ENCODE assay signal across 8 mouse cellular contexts in genomic region chr17:56276643-56277566, GRCm38 (mm10). TPM values are rescaled to one million over a fixed set of nuclear protein-coding genes. Genes with fewer than 3 reads are reported as not detected.
DNase-seq lines count a peak whose midpoint lies in the region; ATAC-seq lines count a peak whose summit lies in the region.

Gene Ticam1 (minus strand): TSS chr17:56276786.

- DNase-seq in adrenal gland, adult 2 months = peak; percentile 96
- peak; percentile 94 for DNase-seq in embryo, embryonic 11 days
- peak; percentile 95 for DNase-seq in gastrocnemius, postnatal 25 days
- DNase-seq in left cerebral cortex, postnatal 14 days (ENCODE audit: low spot score in 2 of 2) = peak; percentile 76 to 80
- peak; percentile 58 for DNase-seq in right cerebral cortex, postnatal 14 days
- peak; percentile 87 to 92 for DNase-seq in urinary bladder, postnatal 4 days (ENCODE audit: low spot score in 2 of 2)

- peak; percentile 77 for ATAC-seq in inflammation-experienced regulatory T-cells, adult 6 months
- ATAC-seq in megakaryocyte-erythroid progenitor cell, adult 5-6 weeks (replicated peaks; ENCODE audit: low FRiP score, low TSS enrichment, poor library complexity, severe bottlenecking) = peak; percentile 82

- intact Hi-C loops in left cerebral cortex, postnatal 14 days (cut with DNase I) = no loop called here

RNA-seq across cellular contexts. Expression of gene Ticam1, which starts in this region (rescaled TPM):
- total RNA-seq in adrenal gland, adult 2 months (2021) = 10 to 100 TPM; 22.7 to 29.4 TPM
- polyA plus RNA-seq in adrenal gland, adult 2 months (2012; rRNA removed) = 39.7 and 50.2 TPM in 2 replicates
- 1 to 10 TPM; 2.8 to 3.0 TPM for total RNA-seq in gastrocnemius, postnatal 25 days (2021)
- 10 to 100 TPM in 1 of 3 experiments, 1 to 10 TPM in 2; 8.1 to 11.5 (median 8.7) TPM for polyA plus RNA-seq in inflammation-experienced regulatory T-cells, adult 6 months (2017; shearing (Covaris generic))
- total RNA-seq in left cerebral cortex, postnatal 14 days (2021) = 1 to 10 TPM; 5.5 to 5.9 TPM
- 5.8 and 8.4 TPM in 2 replicates for total RNA-seq in megakaryocyte-erythroid progenitor cell, adult 5-6 weeks (2014; fragmentation: Nextera tagmentation)
- total RNA-seq in megakaryocyte-erythroid progenitor cell, adult 5-6 weeks (2017) = 2.2 and 3.2 TPM in 2 replicates

Comparison
In these comparisons a context has a peak if more than half of its experiments do, and no peak if none do; other contexts are left out.
1. Peak in every context shown above with its lines: DNase-seq and ATAC-seq.